Mouse (Mus musculus): Measurements from ENCODE around the gene Gm28998. TPM values are rescaled to one million over a fixed set of nuclear protein-coding genes. Genes with fewer than 3 reads are reported as not detected.

Gene Gm28998
- not detected in 2 replicates for polyA plus RNA-seq (2015; fragmentation: Nextera tagmentation; extraction: Ambion mirVana)

GRCm38 (mm10) chrY:7253487-7253886 lies at the start of gene Gm28998:
TSS of gene Gm28998 (plus strand) at chrY:7253787.

Other genes with a start within 250 kb of the Gm28998 start
- not detected in 2 replicates for gene Gm21244, start 84.5 kb upstream of the Gm28998 start, polyA plus RNA-seq (2015; fragmentation: Nextera tagmentation; extraction: Ambion mirVana)
- gene Gm21788, start 151.2 kb downstream of the Gm28998 start, polyA plus RNA-seq (2015; fragmentation: Nextera tagmentation; extraction: Ambion mirVana): not detected in 2 replicates